Mouse (Mus musculus) embryonic facial prominence, embryonic 12.5 days (tissue): ENCODE measurements around the gene Hbq1b. TPM values are rescaled to one million over a fixed set of nuclear protein-coding genes. Genes with fewer than 3 reads are reported as not detected.
"Not testable (repeated sequence)": the region's sequence is repeated elsewhere in the genome, so short reads cannot be mapped to it uniquely, and the experiment has no call there.

Source experiments
- ATAC-seq: fragments of 200-750 bp; cut with Nextera tagmentation; 2 replicates; pipeline ENCODE4 v1.8.0; 2017; ENCODE audit not compliant: insufficient number of reproducible peaks, insufficient read depth, low FRiP score, low TSS enrichment
- H3K27ac ChIP-seq: fragments of 300-500 bp; sonication (generic); 2 replicates; pipeline ENCODE4 v1.5.1; 2016; ENCODE audit warnings: mild to moderate bottlenecking
- H3K27me3 ChIP-seq: fragments of 300-500 bp; sonication (generic); 2 replicates; pipeline ENCODE4 v1.6.1; 2016; ENCODE audit warnings: mild to moderate bottlenecking, moderate library complexity
- H3K36me3 ChIP-seq: fragments of 300-500 bp; sonication (generic); 2 replicates; pipeline ENCODE4 v1.6.1; 2016; ENCODE audit warnings: mild to moderate bottlenecking
- H3K4me1 ChIP-seq: fragments of 300-500 bp; sonication (generic); 2 replicates; pipeline ENCODE4 v1.6.1; 2016
- H3K4me2 ChIP-seq: fragments of 300-500 bp; sonication (generic); replicated peaks from 2 replicates; pipeline ENCODE4 v1.6.1; 2016; ENCODE audit warnings: mild to moderate bottlenecking, moderate library complexity
- H3K4me3 ChIP-seq: fragments of 300-500 bp; sonication (generic); 2 replicates; pipeline ENCODE4 v1.5.1; 2016; ENCODE audit warnings: mild to moderate bottlenecking
- H3K9ac ChIP-seq: fragments of 300-500 bp; sonication (generic); 2 replicates; pipeline ENCODE4 v1.6.1; 2016; ENCODE audit warnings: mild to moderate bottlenecking, moderate library complexity
- H3K9me3 ChIP-seq: fragments of 300-500 bp; sonication (generic); 2 replicates; pipeline ENCODE4 v1.6.1; 2016; ENCODE audit warnings: mild to moderate bottlenecking, moderate library complexity
- WGBS: fragments of 180-500 bp; shearing (Covaris S2); methylation state at CpG from one replicate; pipeline ENCODE4 v1.1.7; 2016; 5-methylcytosine and 5-hydroxymethylcytosine counted together
- polyA plus RNA-seq: library from polyadenylated mRNA; unstranded; fragments of >200 nt; fragmentation: Nextera tagmentation; extraction: Ambion mirVana; gene quantifications from 2 replicates; pipeline ENCODE4 v1.2.1, GENCODE M21; 2016

Hbq1b gene
- polyA plus RNA-seq, 1 experiment from 2014 or later: 2.5 TPM

DNA sequence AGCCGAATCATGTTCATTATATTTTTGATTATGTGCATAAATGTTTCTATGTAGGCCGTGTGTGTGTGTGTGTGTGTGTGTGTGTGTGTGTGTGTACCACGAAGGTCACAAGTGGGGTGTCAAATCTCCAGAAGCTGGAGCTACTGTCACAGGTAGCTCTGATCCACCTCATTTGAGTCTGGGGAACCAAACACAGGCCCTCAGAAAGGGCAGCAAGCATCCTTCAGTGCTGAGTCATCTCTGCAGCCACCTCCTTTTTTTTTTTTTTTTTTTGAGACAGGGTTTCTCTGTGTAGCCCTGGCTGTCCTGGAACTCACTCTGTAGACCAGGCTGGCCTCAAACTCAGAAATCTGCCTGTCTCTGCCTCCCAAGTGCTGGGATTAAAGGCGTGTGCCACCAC is 6.1 kb downstream of the Hbq1b start:
- not testable (repeated sequence) for H3K4me1 ChIP-seq, H3K36me3 ChIP-seq, H3K4me2 ChIP-seq, ATAC-seq, H3K27me3 ChIP-seq, H3K9me3 ChIP-seq, H3K4me3 ChIP-seq, H3K27ac ChIP-seq, H3K9ac ChIP-seq
- WGBS: 79% methylated on average over 4 of the region's 4 CpGs

GRCm38 (mm10) chr11:32293479-32293878 is 6.7 kb downstream of the Hbq1b start:
- not testable (repeated sequence) for H3K4me2 ChIP-seq, H3K4me1 ChIP-seq, H3K27me3 ChIP-seq, H3K4me3 ChIP-seq, ATAC-seq, H3K9ac ChIP-seq, H3K27ac ChIP-seq, H3K9me3 ChIP-seq, H3K36me3 ChIP-seq
- 70% methylated on average over 3 of the region's 3 CpGs for WGBS

DNA sequence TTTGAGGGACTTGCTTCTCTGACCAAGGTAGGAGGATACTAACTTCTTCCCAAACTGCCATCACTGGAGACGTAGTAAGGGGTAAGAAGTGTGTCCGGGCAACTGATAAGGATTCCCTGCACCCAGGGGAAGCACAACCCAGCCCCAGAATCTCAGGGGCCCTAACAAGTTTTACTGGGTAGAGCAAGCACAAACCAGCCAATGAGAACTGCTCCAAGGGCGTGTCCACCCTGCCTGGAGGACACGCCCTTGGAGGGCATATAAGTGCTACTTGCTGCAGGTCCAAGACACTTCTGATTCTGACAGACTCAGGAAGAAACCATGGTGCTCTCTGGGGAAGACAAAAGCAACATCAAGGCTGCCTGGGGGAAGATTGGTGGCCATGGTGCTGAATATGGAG is 9.4 kb downstream of the Hbq1b start, which contains the start of gene Hba-a2:
Gene Hba-a2, plus strand, starts transcription at position 287 of the 400 bp plus-strand sequence.
- not testable (repeated sequence) for H3K4me2 ChIP-seq, H3K4me3 ChIP-seq, H3K36me3 ChIP-seq, H3K4me1 ChIP-seq, H3K9me3 ChIP-seq, H3K9ac ChIP-seq, H3K27ac ChIP-seq, ATAC-seq
- peaks cover 11% of the 10 kb centered on the region; the same call in 1 of the 2 replicates for H3K27me3 ChIP-seq
- WGBS: no CpG with 5 or more reads among the region's 4 CpGs

- not testable (repeated sequence) for H3K4me1 ChIP-seq, ATAC-seq, H3K9me3 ChIP-seq, H3K4me3 ChIP-seq, H3K36me3 ChIP-seq, H3K9ac ChIP-seq, H3K4me2 ChIP-seq, H3K27ac ChIP-seq
- H3K27me3 ChIP-seq: peaks cover 13% of the 10 kb centered on the region; the same call in 1 of the 2 replicates
- WGBS: 56% methylated on average over 2 of the region's 2 CpGs
Measured at GRCm38 (mm10) chr11:32297417-32297816, 10.7 kb downstream of the Hbq1b start.

DNA sequence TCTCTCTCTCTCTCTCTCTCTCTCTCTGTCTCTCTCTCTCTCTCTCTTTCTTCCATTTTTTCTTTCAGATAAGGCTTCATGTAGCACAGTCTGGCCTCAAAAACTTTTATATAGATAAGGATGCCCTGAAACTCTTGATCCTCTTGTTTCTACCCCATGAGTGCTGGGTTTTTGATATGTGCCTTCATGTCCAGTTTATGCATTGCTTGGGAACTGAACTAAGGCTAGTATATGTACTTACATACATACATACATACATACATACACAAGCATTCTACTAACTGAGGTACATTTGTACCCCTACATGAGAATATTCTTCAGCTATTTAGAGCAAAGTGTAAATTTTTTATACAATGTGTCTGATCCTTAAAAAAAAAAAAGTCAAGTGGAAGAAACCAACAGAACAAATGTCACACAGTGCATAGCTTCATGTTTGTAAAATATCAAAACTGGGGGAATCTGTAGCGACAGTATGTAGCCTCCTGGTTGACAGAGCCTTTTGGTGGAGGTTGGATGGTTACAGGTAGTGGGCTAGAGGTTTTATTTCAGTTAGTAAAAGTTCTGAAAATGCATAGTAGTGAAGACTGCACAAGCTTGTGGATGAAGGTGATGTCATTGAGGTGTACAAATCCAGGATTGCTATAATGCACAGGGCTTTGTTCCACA is 11.2 kb downstream of the Hbq1b start:
- no peaks in the 10 kb centered on the region for H3K36me3 ChIP-seq
- WGBS: 81% methylated on average over 1 of the region's 1 CpGs
- H3K4me1 ChIP-seq: no peaks in the 10 kb centered on the region
- ATAC-seq: no peak
- H3K4me2 ChIP-seq: no peak overlapping the region
- no peak overlapping the region for H3K9ac ChIP-seq
- H3K27me3 ChIP-seq: peaks cover 13% of the 10 kb centered on the region; the same call in 1 of the 2 replicates
- no peak overlapping the region for H3K4me3 ChIP-seq
- no peak overlapping the region for H3K27ac ChIP-seq
- H3K9me3 ChIP-seq: no peaks in the 10 kb centered on the region

- WGBS: 88% methylated on average over 2 of the region's 2 CpGs
Measured at GRCm38 (mm10) chr11:32298532-32298918, 11.8 kb downstream of the Hbq1b start.

GRCm38 (mm10) chr11:32299865-32300264 is 13.1 kb downstream of the Hbq1b start, which contains the start of gene Hbq1a:
Hbq1a (plus strand) TSS chr11:32300069.
- not testable (repeated sequence) for ATAC-seq, H3K27ac ChIP-seq
- WGBS: 5% methylated on average over 16 of the region's 16 CpGs

More at GRCm38 (mm10) chr11:32298532-32298918, 11.8 kb downstream of the Hbq1b start:
- no peaks in the 10 kb centered on the region for H3K36me3 ChIP-seq
- H3K27me3 ChIP-seq: peaks cover 13% of the 10 kb centered on the region; the same call in 1 of the 2 replicates
- H3K4me2 ChIP-seq: no peak overlapping the region
- no peak for ATAC-seq
- no peak overlapping the region for H3K9ac ChIP-seq
- H3K9me3 ChIP-seq: no peaks in the 10 kb centered on the region
- H3K4me3 ChIP-seq: no peak overlapping the region
- no peak overlapping the region for H3K27ac ChIP-seq
- no peaks in the 10 kb centered on the region for H3K4me1 ChIP-seq

DNA sequence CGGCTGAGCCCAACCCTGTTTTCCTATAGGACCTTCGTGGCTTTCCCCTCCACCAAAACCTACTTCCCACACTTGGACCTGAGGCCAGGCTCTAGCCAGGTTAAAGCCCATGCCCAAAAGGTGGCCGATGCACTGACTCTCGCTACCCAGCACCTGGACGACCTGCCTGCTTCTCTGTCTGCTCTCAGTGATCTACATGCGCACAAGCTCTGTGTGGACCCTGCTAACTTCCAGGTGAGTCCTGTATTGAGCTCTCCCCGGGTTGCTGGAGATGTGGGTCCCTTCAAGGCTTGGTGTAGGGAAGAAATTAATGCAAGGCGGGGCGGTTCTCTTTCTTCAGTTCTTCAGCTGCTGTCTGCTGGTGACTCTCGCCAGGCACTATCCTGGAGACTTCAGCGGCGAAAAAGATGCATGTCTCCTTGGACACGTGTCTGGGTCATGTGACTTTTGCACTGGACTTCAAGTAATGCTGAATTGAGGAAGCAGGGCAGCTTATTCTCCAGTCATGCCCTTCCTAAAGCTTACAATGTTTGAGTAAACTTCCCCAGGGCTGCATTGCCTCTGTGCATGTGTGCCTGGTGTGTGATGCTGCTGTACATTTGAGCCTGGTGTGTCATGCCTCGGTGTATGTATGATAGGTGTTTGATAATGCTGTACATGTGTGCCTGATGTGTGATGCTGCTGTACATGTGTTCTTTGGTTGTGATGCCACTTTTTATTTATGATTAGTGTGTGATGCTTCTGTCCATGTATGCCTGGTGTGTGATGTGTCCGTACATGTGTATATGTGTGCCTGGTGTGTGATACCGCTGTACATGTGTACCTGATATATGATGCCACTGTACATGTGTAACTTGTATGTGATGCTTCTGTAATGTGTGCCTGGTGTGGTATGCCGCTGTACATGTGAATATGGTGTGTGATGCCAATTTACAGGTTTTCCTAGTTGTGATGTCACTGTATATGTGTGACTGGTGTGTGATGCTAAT is 13.8 kb downstream of the Hbq1b start:
- WGBS: 56% methylated on average over 15 of the region's 17 CpGs
- H3K9ac ChIP-seq: no peak overlapping the region
- H3K4me1 ChIP-seq: no peaks in the 10 kb centered on the region
- H3K27ac ChIP-seq: no peak overlapping the region
- no peak overlapping the region for H3K4me3 ChIP-seq
- no peaks in the 10 kb centered on the region for H3K9me3 ChIP-seq
- peaks cover 11% of the 10 kb centered on the region; the same call in 1 of the 2 replicates for H3K27me3 ChIP-seq
- ATAC-seq: no peak
- no peaks in the 10 kb centered on the region for H3K36me3 ChIP-seq
- H3K4me2 ChIP-seq: peak overlapping the region; percentile 43

More at GRCm38 (mm10) chr11:32299865-32300264, 13.1 kb downstream of the Hbq1b start, which contains the start of gene Hbq1a:
- H3K9me3 ChIP-seq, H3K9ac ChIP-seq, H3K4me1 ChIP-seq, H3K4me3 ChIP-seq, H3K36me3 ChIP-seq: not testable (repeated sequence)
- Histone ChIP-seq H3K4me2 (peak within 1 kb of the TSS; percentile 43), H3K27me3 (peaks cover 11% of the 10 kb centered on the region; the same call in 1 of the 2 replicates)

DNA sequence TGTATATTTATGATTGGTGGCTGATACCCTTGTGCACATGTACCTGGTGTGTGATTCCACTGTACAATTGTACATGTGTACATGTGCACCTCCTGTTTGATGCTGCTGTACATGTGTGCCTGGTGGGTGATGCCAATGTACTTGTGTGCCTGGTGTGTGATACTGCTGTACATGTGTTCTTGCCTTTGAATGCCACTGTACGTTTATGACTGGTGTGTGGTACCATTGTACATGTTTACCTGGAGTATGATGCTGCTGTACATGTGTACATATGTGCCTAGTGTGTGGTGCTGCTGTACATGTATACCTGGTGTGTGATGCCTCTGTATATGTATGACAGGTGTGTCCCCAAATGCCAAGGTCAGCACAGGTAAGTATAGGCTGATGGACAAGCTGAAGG is 14.7 kb downstream of the Hbq1b start:
- Histone ChIP-seq H3K36me3 (no peaks in the 10 kb centered on the region), H3K4me3 (no peak overlapping the region), H3K4me2 (no peak overlapping the region), H3K9me3 (no peaks in the 10 kb centered on the region), H3K27me3 (peaks cover 11% of the 10 kb centered on the region; the same call in 1 of the 2 replicates), H3K27ac (no peak overlapping the region), H3K9ac (no peak overlapping the region), H3K4me1 (no peaks in the 10 kb centered on the region)
- ATAC-seq: no peak
- WGBS: 57% methylated on average over 1 of the region's 1 CpGs

DNA sequence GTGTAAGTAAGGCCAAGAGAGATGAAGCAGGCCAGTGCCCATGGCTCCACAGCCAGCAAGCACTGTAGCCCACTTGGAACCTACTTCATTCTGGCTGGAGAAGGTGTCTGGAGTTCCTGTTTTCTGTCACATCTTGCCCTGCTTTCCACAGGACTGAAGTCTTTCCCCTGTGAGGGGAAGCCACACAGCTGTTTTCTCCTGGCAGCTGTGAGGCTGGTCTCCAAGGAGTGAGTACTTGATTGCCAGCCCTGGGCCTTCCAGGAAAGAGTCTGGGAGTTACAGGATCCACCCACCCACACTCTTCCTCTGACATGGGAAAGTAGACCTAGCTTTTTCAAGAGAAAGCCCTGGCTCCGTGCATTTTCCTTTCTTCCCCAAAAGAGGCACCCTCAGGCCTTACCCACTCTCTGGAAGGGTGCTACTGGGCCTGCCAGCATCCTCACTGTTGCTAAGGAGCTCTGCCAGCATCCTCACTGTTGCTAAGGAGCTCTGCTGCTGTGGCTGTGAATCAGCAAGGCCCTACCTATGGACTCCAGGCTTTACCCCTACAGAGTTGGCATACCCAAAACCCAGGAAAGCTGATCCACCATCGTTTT is 16.2 kb downstream of the Hbq1b start:
- Histone ChIP-seq H3K4me1 (no peaks in the 10 kb centered on the region), H3K27ac (no peak overlapping the region), H3K4me2 (no peak overlapping the region), H3K36me3 (no peaks in the 10 kb centered on the region), H3K27me3 (peaks cover 11% of the 10 kb centered on the region; the same call in 1 of the 2 replicates), H3K9ac (no peak overlapping the region), H3K4me3 (no peak overlapping the region), H3K9me3 (no peaks in the 10 kb centered on the region)
- ATAC-seq: no peak
- WGBS: 26% methylated on average over 2 of the region's 2 CpGs

- Histone ChIP-seq H3K4me2 (no peak overlapping the region), H3K36me3 (no peaks in the 10 kb centered on the region), H3K27me3 (peaks cover 11% of the 10 kb centered on the region; the same call in 1 of the 2 replicates), H3K27ac (no peak overlapping the region), H3K9ac (no peak overlapping the region), H3K9me3 (no peaks in the 10 kb centered on the region), H3K4me3 (no peak overlapping the region), H3K4me1 (no peaks in the 10 kb centered on the region)
- 69% methylated on average over 1 of the region's 1 CpGs for WGBS
- no peak for ATAC-seq
Measured at GRCm38 (mm10) chr11:32303455-32303854, 16.7 kb downstream of the Hbq1b start.
